Mouse (Mus musculus) gastrocnemius, adult 8-10 months (tissue): ENCODE data around the gene Rps11. TPM values are rescaled to one million over a fixed set of nuclear protein-coding genes. Genes with fewer than 3 reads are reported as not detected.
A peak's percentile ranks its signal among the peaks of the same experiment; 100 is the strongest.
"Not testable (repeated sequence)": the region's sequence is repeated elsewhere in the genome, so short reads cannot be mapped to it uniquely, and the experiment has no call there.

Experiments
- DNase-seq, 2 experiments: peaks; one replicate each; pipeline ENCODE4 v3.0.0; 2022; ENCODE audit warnings: low spot score in 2 of 2
- total RNA-seq, 4 experiments: library from RNA; stranded (reverse); gene quantifications; 2 replicates each; pipeline ENCODE4 v1.2.4; 2022

The Rps11 gene
- total RNA-seq, 4 experiments from 2014 or later = 471 to 554 (median 519) TPM

DNA sequence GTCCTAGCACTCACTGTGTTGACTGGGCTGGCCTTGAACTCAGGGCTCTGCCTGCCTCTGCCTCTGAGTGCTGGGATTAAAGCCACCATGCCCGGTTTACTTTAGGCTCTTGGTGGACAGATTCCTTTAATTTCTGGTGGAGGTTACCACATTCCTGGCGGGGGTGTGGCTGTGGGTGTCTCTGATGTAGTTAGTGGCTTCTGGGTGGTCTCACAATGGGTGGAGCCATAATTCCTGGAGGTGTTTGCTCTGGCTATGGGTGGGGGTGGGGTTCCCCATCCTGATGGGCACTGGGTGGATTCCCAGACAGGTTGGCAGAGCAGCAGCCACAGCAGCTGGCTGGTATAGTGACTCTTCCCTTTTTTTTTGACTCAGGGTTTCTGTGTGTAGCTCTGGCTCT lies 12.3 kb downstream of the Rps11 start:
- DNase-seq = no peak

GRCm38 (mm10) chr7:45110089-45110488 lies 14.2 kb downstream of the Rps11 start:
- not testable (repeated sequence) for DNase-seq

- DNase-seq = no peak
Observed at GRCm38 (mm10) chr7:45107052-45107645, 17.1 kb downstream of the Rps11 start.

DNA sequence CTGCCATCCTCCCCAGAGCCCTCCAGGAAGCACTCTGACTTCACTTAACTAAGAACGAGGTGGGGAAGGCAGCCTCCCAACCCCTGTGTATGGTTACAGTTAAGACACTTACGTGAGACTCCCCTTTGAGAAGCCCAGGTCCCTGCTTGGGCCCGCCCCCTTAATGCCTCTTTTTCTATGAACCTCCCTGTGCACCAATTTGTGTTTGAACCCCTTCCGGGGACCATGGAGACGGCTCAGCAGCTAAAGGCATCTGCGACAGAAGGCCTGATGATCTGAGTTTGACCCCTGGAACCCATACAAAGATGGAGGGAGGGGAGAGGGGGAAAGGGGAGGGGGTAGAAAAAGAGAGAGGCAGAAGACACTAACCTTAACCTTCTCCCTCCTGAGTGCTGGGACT lies 17.8 kb downstream of the Rps11 start:
- no peak for DNase-seq

DNA sequence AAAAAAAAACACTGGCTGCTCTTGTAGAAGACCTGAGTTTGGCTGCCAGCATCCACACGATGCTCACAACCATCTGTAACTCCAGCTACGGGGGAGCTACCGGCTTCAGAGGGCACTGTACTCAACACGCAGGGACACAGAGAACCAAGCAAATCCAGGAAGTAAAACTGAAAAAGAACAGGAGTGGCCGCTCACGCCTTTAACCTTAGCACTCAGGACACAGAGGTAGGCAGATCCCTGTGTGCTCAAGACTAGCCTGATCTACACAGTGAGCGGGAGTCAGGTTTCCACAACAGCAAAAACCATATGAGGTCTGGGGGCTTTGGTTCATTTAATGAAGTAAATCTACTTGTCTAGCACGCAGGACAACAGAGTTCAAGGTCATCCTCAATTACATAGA lies 18.7 kb downstream of the Rps11 start:
- no peak for DNase-seq

GRCm38 (mm10) chr7:45104941-45105340 lies 19.3 kb downstream of the Rps11 start:
- DNase-seq = no peak

DNA sequence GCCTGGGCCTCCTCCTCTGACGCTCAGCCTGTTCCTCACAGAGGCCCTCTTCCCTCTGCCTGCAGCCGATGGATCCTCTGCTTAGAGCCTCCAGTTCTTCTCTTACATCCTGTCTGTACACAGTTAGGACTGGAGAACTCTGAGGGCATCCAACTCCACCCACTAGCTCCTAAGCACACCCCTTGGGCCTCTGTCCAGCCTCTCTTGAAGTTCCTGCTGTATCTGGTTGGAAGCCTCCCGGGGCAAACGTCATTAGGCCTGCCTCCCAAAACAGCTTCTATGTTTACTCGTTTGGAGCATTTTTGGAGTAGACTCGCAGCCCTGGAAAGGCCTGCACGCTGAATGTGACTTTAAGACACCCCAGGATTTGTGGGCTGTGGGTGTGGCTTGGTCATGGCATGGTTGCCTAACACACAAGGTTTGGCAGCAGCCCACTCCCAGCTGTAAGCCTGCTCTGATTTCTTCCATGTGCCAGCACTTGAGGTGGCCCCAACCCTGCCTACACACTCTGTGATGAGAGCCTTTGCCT lies 20.5 kb downstream of the Rps11 start, which contains the start of gene Fcgrt:
TSS of gene Fcgrt (minus strand) at position 200 of the 529 bp plus-strand sequence.
- peak; percentile 94 to 96 for DNase-seq

DNA sequence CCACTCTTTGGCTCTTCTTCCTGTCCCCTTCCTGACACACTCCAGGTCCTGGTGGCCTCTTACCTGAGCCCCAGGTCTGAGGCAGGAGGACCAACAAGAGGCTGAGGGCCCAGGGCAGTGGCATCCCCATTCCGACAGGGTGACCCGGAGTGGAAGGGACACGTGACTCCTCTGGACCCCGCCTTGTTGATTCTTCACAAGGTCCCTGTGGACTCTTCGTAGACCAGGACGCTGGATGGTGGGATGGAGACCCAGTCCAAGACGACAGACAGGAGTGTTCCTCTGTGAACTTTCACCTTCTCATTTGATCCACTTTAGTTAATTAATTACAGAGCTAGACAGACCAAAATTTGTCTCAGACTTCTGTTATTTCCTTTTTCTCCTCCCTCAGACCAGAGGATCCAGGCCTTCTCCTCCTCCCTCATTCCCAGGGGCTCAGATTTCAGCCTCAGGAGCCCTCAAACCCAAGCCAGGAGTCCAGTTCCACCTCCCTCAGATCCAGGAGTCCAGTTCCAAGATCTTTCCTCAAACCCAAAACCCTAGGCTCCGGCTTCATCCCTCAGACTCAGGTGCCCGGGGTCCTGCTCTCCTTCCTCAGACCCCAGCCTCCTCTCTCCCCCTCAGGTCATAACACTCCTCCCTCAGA lies 21.2 kb downstream of the Rps11 start:
- no peak for DNase-seq

DNA sequence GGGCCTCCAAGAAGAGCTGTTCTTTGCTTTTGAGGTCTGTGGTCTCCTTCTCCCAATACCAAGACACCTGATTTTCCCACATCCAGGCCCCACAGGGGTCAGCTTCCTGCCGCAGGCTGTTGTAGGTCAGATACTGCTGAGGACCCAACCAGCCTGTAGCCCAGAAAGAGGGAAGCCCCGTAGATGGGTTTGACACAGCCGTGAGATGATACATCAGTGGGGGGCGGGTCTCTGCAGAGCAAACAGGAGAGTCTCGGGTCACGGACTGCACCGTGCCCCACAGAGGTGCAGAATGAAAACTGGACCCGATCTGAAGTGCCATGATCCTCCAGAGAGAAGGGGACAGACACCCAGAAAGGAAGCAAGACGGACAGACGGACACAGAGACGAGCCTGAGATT lies 21.8 kb downstream of the Rps11 start:
- DNase-seq = no peak

DNA sequence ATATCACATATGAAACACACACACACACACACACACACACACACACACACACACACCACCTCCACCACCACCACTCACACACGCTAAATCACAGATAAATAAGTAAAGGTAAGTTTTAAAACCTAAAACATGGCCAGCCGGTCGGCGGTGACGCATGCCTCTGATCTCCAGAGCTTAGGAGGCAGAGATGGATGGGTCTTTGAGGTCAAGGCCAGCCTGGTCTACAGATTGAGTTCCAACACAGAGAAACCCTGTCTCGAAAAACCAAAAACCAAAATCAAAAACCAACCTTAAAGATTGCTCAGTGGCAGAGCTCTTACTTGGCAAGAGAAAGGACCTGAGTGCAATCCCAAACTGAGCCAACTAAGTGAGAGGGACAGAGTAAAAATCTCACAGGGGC lies 24.2 kb downstream of the Rps11 start:
- DNase-seq = no peak

- DNase-seq = no peak
Observed at GRCm38 (mm10) chr7:45098541-45099240, 25.5 kb downstream of the Rps11 start.

DNA sequence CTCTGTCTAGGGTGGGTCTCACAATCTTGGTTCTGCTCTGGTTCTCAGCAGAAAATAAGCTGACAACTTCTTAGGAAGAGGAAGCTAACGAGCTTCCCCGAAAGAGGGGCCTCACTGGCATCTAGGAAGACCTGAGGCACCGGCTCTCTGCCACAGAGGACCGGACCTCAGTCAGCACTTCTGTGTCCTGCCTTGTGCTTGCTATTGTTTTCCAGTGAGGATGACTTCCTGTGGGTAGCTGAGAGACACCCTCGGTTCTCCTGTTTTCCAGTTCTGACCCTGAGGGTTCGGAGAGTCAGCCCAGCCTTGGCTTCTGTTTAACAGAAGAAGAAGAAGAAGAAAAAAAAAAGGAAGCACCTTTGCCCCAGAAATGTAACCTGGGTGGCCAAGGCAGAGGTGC lies 26.8 kb downstream of the Rps11 start:
- no peak for DNase-seq

GRCm38 (mm10) chr7:45095965-45096364 lies 28.3 kb downstream of the Rps11 start:
- not testable (repeated sequence) for DNase-seq

DNA sequence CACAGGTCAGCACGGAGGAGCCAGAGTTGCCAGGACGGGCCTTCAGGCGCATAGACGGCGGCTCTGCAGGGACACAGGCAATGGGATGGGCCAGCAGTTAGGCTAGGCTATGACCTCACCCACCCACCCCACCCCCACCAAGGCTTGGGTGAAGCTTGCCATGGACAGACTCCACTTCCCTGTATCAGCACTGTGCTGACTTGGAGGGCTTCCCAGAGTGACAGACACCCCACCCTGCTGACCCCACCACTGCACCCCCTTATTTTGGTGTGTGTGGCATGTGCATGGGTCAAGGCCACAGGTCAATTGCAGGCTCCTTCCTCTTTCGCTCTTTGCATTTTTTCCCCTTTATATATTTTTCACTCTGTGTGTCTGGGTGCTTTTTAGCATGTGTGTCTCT lies 28.9 kb downstream of the Rps11 start:
- DNase-seq = no peak

GRCm38 (mm10) chr7:45094121-45094520 lies 30.1 kb downstream of the Rps11 start:
- DNase-seq = no peak

- no peak for DNase-seq
Observed at GRCm38 (mm10) chr7:45093516-45093905, 30.7 kb downstream of the Rps11 start.

DNA sequence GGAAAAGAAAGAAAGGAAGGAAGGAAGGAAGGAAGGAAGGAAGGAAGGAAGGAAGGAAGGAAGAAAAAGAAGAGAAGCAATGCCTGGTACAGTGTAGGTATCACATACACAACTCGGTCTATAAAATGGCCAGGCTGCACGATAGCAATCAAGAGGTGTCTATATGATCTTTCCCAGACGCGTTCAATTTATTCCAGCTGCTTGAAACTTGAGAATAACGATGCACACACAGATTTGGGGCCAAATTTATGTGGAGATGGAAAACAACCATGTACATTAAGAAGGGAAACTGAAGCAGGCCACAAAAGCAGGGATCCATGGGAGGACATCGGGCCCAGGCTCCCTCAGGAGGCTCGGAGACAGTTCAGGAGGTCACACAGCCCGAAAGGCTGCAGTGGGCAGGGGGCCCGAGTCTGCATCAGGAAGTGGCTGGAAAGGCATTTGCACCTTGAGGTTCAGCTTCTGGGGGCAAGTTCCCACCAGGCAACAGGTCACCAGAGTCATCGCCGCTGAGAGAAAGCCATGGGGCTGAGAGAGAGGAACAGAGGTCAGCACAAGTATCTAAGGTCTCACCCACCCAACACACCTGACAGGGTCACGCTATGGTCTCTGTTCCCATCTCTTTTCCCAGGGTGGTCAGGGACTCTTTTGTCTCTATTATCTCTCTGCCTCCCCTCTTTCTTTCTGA lies 31.3 kb downstream of the Rps11 start:
- no peak for DNase-seq

- DNase-seq = peak; percentile 69 to 78
Observed at GRCm38 (mm10) chr7:45092048-45092447, 32.2 kb downstream of the Rps11 start, which contains the start of gene Rcn3. Gene Rcn3, minus strand, starts transcription at chr7:45092221.

DNA sequence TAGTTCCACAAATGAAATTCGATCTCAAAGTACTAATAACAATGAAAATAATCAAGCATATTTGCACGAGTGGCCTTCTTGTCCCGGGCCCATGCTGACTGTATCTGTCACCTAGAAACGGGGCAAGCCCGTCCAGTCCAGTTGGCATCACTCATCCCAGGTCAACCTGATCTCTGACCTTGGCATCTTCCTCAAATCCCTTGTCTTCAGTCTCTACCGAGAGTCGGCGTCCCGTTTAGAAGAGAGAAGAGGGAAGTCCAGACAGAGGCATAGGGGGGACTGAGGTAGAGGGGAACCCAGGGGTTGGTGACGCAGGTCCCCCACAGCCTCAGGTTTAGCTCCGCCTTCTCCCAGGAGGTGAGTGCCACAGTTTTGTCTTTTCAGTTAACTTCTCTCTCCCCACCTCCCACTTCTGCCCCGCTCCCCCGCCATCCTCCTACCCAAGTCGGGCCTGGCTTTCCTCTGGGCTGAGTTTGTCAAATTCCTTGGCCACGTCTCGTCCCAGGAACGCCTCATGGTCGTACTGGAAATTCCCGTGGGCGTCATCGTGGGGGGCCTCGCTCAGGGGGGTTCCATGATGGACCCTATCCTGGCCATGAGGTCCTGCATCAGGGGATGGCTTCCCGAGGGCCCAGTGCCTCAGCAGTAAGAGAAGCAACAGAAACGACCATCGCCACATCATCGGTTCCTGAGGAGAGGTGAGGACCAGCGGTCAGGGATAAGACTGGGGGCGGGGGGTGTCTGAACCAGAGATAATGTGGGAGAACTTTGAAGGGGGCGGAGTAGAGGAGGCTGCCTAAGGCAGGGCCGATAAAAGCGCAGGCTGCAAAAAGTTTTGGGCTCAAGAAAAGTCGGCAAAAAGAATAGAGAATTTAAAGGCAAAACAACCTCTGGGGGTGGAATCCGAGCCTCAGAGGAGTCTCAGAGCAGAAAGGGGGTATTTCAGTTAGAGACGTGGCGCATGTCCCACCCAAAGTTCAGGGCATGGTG lies 32.9 kb downstream of the Rps11 start:
- DNase-seq = no peak

GRCm38 (mm10) chr7:45090251-45090977 lies 33.8 kb downstream of the Rps11 start:
- DNase-seq = no peak
